Mouse (Mus musculus): ENCODE measurements around the gene Tex29. TPM values are rescaled to one million over a fixed set of nuclear protein-coding genes. Genes with fewer than 3 reads are reported as not detected.
"Not testable (repeated sequence)": the region's sequence is repeated elsewhere in the genome, so short reads cannot be mapped to it uniquely, and the experiment has no call there.

Tex29 gene
- polyA plus RNA-seq, 1 experiment from 2014 or later = 0.20 TPM

DNA sequence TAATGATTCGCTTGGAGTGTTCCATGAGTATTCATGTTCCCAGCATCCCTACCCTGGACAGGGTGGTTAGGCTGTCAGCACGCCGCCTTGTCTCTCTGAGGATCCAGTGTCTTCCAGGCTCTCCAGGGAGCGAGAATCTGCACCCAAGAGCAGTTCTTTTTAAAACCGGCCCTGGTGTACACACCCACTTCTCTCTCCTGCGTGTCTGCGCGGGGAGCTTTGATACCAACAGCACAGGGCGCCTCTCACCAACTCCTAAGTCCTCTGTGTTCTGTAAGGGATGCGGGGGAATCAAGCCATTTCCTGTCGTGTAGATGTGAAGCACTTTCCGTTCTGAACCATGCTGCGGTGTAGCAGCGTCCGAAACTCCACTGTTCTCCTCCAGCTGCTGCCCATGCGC is 5.6 kb upstream of the Tex29 start:
- DNase-seq (ENCODE audit: low spot score) = no peak
- no peak overlapping the region for H3K27ac ChIP-seq (replicated peaks)
- peaks cover 67% of the 10 kb centered on the region for H3K36me3 ChIP-seq
- H3K4me3 ChIP-seq = no peak overlapping the region
- H3K4me1 ChIP-seq = peaks cover 9% of the 10 kb centered on the region
- H3K9me3 ChIP-seq (replicated peaks) = no peaks in the 10 kb centered on the region
- H3K27me3 ChIP-seq (ENCODE audit: low read depth, poor library complexity, severe bottlenecking) = no peaks in the 10 kb centered on the region
- WGBS = 94% methylated on average over 16 of the region's 16 CpGs

DNA sequence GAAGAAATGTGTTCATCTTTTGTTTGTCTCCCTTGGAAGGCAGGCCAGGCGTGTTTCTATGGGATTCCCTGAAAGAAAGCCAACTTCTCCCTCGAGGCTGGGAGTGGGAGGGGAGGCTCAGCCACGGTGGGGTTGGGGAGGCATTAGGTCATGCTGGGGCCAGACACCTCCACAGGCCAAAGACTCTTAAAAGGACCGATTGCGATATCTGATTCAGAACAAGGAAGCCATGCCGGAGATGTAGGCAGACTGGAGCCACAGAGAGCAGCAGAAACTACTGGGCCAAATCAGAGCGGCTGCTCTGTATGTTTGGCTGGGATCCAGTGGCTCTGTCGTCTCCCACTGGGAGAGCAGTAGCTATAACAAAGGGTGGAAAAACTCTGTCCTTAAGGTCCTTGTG is 1.3 kb downstream of the Tex29 start:
- Histone ChIP-seq H3K4me1 (peaks cover 13% of the 10 kb centered on the region), H3K27ac (replicated peaks) (peak overlapping the region; percentile 59), H3K36me3 (peaks cover 2% of the 10 kb centered on the region; the same call in 1 of the 2 replicates), H3K27me3 (ENCODE audit: low read depth, poor library complexity, severe bottlenecking) (no peaks in the 10 kb centered on the region), H3K4me3 (no peak overlapping the region), H3K9me3 (replicated peaks) (no peaks in the 10 kb centered on the region)
- no peak for DNase-seq (ENCODE audit: low spot score)
- WGBS = 53% methylated on average over 8 of the region's 8 CpGs

GRCm38 (mm10) chr8:11842757-11843156 is 2.5 kb downstream of the Tex29 start:
- peaks cover 13% of the 10 kb centered on the region for H3K4me1 ChIP-seq
- H3K9me3 ChIP-seq (replicated peaks) = no peaks in the 10 kb centered on the region
- no peaks in the 10 kb centered on the region for H3K27me3 ChIP-seq (ENCODE audit: low read depth, poor library complexity, severe bottlenecking)
- WGBS = 89% methylated on average over 8 of the region's 8 CpGs
- no peak overlapping the region for H3K4me3 ChIP-seq
- no peaks in the 10 kb centered on the region for H3K36me3 ChIP-seq
- no peak for DNase-seq (ENCODE audit: low spot score)
- H3K27ac ChIP-seq (replicated peaks) = no peak overlapping the region

DNA sequence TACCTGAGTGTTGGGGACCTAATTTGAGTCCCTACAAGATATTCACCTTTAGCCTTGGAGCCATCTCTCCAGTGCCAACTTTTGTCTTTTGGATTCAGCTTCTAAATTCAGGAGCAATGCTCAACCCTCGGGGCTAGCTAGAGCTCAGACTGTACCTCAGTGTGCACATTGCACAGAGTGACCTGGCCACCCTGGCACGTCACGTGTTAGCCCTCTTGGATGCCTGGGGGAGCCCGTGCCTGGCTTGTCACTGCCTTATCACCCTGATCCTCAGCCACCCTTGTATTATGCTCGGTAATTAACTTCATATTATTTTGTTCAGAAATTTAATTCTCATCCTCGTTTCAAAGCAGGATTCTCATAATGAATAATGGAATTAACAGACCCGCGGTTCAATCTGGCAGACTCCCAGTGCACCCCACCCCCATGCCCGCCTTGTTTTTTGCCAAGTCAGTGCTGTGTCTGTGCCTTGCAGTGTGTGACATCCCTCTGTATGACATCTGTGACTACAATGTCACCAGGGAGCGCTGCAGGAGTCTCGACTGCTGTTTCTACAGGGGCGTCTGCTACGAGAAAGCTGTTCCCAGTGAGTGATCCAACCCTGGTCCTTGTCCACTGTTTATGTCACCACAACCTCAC is 3.5 kb downstream of the Tex29 start:
- H3K27me3 ChIP-seq (ENCODE audit: low read depth, poor library complexity, severe bottlenecking) = no peaks in the 10 kb centered on the region
- DNase-seq (ENCODE audit: low spot score) = no peak
- no peak overlapping the region for H3K4me3 ChIP-seq
- H3K27ac ChIP-seq (replicated peaks) = no peak overlapping the region
- H3K36me3 ChIP-seq = no peaks in the 10 kb centered on the region
- WGBS = 87% methylated on average over 13 of the region's 13 CpGs
- H3K4me1 ChIP-seq = peaks cover 13% of the 10 kb centered on the region
- H3K9me3 ChIP-seq (replicated peaks) = no peaks in the 10 kb centered on the region

DNA sequence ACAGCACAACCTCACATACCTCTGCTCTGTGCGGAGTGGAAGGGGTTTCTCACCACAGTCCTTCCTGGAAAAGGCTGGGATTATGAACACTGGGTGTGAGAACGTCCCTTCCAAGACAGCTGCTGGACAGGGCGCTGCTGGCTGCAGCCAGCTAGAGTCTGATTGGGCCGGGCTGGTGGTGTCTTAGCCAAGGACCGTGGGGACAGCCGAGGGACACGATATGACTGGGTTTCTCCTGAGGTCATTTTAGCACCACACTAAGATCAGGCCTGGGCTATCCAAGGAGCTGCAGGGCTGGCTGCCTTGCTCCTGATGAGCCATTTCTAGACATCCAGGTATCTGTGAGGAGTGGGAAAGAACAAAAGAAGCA is 4.0 kb downstream of the Tex29 start:
- Histone ChIP-seq H3K27me3 (ENCODE audit: low read depth, poor library complexity, severe bottlenecking) (no peaks in the 10 kb centered on the region), H3K36me3 (no peaks in the 10 kb centered on the region), H3K4me3 (no peak overlapping the region), H3K27ac (replicated peaks) (no peak overlapping the region), H3K4me1 (peaks cover 13% of the 10 kb centered on the region), H3K9me3 (replicated peaks) (no peaks in the 10 kb centered on the region)
- no peak for DNase-seq (ENCODE audit: low spot score)
- 90% methylated on average over 7 of the region's 7 CpGs for WGBS

DNA sequence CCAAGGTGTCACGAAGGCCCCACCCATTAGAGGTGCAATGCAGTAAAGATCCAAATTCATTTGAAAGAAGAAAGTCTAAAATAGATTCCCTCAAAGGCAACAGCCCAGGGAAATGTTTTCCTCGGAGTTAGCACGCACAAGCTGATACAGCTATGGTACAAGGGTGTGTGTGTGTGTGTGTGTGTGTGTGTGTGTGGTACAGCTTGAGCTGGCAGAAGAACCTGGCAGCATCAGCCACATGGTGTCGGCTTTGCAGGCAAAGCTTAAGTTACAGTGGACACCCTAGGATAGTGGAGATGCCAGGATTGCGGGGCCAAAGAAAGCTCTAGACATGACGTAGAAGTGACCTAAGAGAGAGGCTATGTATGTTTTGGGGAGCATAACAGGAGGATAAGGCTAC is 6.5 kb downstream of the Tex29 start:
- Histone ChIP-seq H3K9me3 (replicated peaks) (no peaks in the 10 kb centered on the region), H3K27ac (replicated peaks) (no peak overlapping the region), H3K36me3 (no peaks in the 10 kb centered on the region), H3K27me3 (ENCODE audit: low read depth, poor library complexity, severe bottlenecking) (no peaks in the 10 kb centered on the region), H3K4me3 (no peak overlapping the region), H3K4me1 (peaks cover 2% of the 10 kb centered on the region; the same call in 1 of the 2 replicates)
- no peak for DNase-seq (ENCODE audit: low spot score)
- 93% methylated on average over 6 of the region's 6 CpGs for WGBS

- Histone ChIP-seq H3K36me3 (no peaks in the 10 kb centered on the region), H3K4me3 (no peak overlapping the region), H3K27me3 (ENCODE audit: low read depth, poor library complexity, severe bottlenecking) (no peaks in the 10 kb centered on the region), H3K9me3 (replicated peaks) (0 out of 2 replicates have a peak, but pooled peaks cover 4% of the 10 kb centered on the region), H3K4me1 (no peaks in the 10 kb centered on the region), H3K27ac (replicated peaks) (no peak overlapping the region)
- DNase-seq (ENCODE audit: low spot score) = no peak
These were observed 27.6 kb downstream of the Tex29 start for GRCm38 (mm10) chr8:11867832-11868231.

GRCm38 (mm10) chr8:11874227-11874626 is 34.0 kb downstream of the Tex29 start:
- H3K4me3 ChIP-seq; DNase-seq (ENCODE audit: low spot score); H3K4me1 ChIP-seq; H3K9me3 ChIP-seq (replicated peaks); H3K27me3 ChIP-seq (ENCODE audit: low read depth, poor library complexity, severe bottlenecking); H3K27ac ChIP-seq (replicated peaks); H3K36me3 ChIP-seq: not testable (repeated sequence)
- 90% methylated on average over 6 of the region's 6 CpGs for WGBS

DNA sequence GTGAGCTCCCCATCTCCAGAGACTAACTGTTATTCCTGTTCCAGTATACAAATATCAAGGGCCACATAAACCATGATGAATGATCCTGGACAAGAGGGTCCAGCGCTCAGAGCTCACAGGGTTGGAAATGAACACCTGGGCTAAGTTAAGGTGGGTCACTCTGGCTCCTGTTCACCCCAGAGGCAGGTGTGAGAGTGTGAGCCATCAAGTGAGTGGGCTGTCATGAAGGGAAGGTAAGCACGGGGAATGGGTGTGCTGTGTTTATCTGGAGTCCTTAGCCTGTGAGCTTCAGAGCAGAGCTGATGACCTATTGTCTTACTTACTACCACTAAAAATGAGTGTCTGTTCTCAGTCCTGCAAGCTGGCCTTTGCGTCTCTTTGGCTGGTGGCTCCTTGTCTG is 44.4 kb downstream of the Tex29 start:
- no peak for DNase-seq (ENCODE audit: low spot score)

GRCm38 (mm10) chr8:11885881-11886699 is 45.8 kb downstream of the Tex29 start:
- H3K27ac ChIP-seq (replicated peaks) = peak overlapping the region; percentile 87
- WGBS = 47% methylated on average over 12 of the region's 12 CpGs
- H3K27me3 ChIP-seq (ENCODE audit: low read depth, poor library complexity, severe bottlenecking) = no peaks in the 10 kb centered on the region
- no peak overlapping the region for H3K4me3 ChIP-seq
- H3K9me3 ChIP-seq (replicated peaks) = peaks cover 16% of the 10 kb centered on the region
- peaks cover 43% of the 10 kb centered on the region for H3K4me1 ChIP-seq
- no peaks in the 10 kb centered on the region for H3K36me3 ChIP-seq
- peak; percentile 24 for DNase-seq (ENCODE audit: low spot score)

More for the DNA sequence above, 44.4 kb downstream of the Tex29 start:
- no peaks in the 10 kb centered on the region for H3K36me3 ChIP-seq
- peaks cover 16% of the 10 kb centered on the region for H3K9me3 ChIP-seq (replicated peaks)
- H3K4me3 ChIP-seq = no peak overlapping the region
- H3K4me1 ChIP-seq = peaks cover 38% of the 10 kb centered on the region
- H3K27me3 ChIP-seq (ENCODE audit: low read depth, poor library complexity, severe bottlenecking) = no peaks in the 10 kb centered on the region
- WGBS = 97% methylated on average over 3 of the region's 3 CpGs
- no peak overlapping the region for H3K27ac ChIP-seq (replicated peaks)

GRCm38 (mm10) chr8:11886824-11887223 is 46.5 kb downstream of the Tex29 start:
- no peaks in the 10 kb centered on the region for H3K36me3 ChIP-seq
- H3K9me3 ChIP-seq (replicated peaks) = peaks cover 16% of the 10 kb centered on the region
- 95% methylated on average over 2 of the region's 2 CpGs for WGBS
- H3K4me1 ChIP-seq = peaks cover 43% of the 10 kb centered on the region
- no peak for DNase-seq (ENCODE audit: low spot score)
- H3K4me3 ChIP-seq = no peak overlapping the region
- H3K27me3 ChIP-seq (ENCODE audit: low read depth, poor library complexity, severe bottlenecking) = no peaks in the 10 kb centered on the region
- peak overlapping the region; percentile 87 for H3K27ac ChIP-seq (replicated peaks)

DNA sequence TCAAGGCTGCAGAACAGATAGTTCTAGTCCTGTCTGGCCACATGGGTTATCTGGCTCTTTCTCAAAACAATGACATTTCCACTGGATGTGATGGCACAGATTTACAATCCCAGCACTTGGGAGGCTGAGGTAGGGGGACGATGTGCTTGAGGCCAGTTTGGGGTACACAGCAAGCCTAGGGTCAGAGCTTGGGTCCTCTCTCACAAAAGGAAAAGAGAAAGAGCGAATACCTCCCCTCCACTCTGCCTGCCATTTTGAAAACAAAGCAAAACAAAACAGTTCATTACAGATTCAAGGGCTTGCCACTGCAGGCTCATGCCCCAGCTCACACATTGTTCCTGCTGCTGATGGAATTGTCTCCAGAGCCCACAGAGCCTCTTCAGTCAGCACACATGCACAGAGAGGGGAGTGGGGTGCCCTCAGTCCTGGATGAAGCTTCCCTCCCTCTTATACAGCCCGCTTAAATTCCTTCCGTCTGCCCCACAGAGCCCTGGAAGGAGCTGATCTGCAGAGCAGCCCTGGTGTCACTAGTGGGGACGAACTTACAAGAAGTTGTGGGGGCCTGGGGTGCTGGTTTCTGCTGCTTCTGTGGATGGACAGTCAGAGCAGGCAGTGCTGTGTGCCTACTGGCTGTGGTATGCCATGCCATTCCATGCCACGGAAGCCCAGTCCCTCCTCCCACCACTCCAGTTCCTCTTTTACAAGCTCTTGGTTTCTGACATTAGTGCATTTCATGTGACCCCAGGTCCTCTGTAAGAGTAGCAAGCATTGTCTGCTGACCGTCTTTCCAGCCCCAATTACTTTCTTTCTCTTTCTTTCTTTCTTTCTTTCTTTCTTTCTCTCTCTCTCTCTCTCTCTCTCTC is 49.1 kb downstream of the Tex29 start:
- peaks cover 43% of the 10 kb centered on the region for H3K4me1 ChIP-seq
- no peaks in the 10 kb centered on the region for H3K27me3 ChIP-seq (ENCODE audit: low read depth, poor library complexity, severe bottlenecking)
- H3K36me3 ChIP-seq = no peaks in the 10 kb centered on the region
- no peak overlapping the region for H3K4me3 ChIP-seq
- H3K9me3 ChIP-seq (replicated peaks) = no peaks in the 10 kb centered on the region; the same call in 1 of the 2 replicates
- WGBS = 42% methylated on average over 7 of the region's 7 CpGs
- DNase-seq (ENCODE audit: low spot score) = peak; percentile 41
- peak overlapping the region; percentile 87 for H3K27ac ChIP-seq (replicated peaks)

All from midbrain, embryonic 10.5 days (tissue).